Mouse (Mus musculus) midbrain, embryonic 15.5 days (tissue): ENCODE results near the gene Olfr920. TPM values are rescaled to one million over a fixed set of nuclear protein-coding genes. Genes with fewer than 3 reads are reported as not detected.

Source experiments
- ATAC-seq: fragments of 200-750 bp; cut with Nextera tagmentation; replicated peaks from 2 replicates; pipeline ENCODE4 v1.8.0; 2017; ENCODE audit warnings: moderate TSS enrichment
- H3K27ac ChIP-seq: fragments of 300-500 bp; sonication (generic); 2 replicates; pipeline ENCODE4 v1.5.1; 2015; ENCODE audit warnings: mild to moderate bottlenecking, inconsistent platforms
- H3K27me3 ChIP-seq: fragments of 300-500 bp; sonication (generic); replicated peaks from 2 replicates; pipeline ENCODE4 v1.6.1; 2015; ENCODE audit warnings: inconsistent platforms
- H3K36me3 ChIP-seq: fragments of 300-500 bp; sonication (generic); replicated peaks from 2 replicates; pipeline ENCODE4 v1.6.1; 2015; ENCODE audit warnings: inconsistent platforms
- H3K4me1 ChIP-seq: fragments of 300-500 bp; sonication (generic); 2 replicates; pipeline ENCODE4 v1.6.1; 2015; ENCODE audit warnings: inconsistent platforms
- H3K4me2 ChIP-seq: fragments of 300-500 bp; sonication (generic); 2 replicates; pipeline ENCODE4 v1.6.1; 2015; ENCODE audit warnings: inconsistent platforms, mild to moderate bottlenecking, moderate library complexity
- H3K4me3 ChIP-seq: fragments of 300-500 bp; sonication (generic); 2 replicates; pipeline ENCODE4 v1.5.1; 2015; ENCODE audit warnings: mild to moderate bottlenecking, inconsistent platforms
- H3K9ac ChIP-seq: fragments of 300-500 bp; sonication (generic); 2 replicates; pipeline ENCODE4 v1.6.1; 2015; ENCODE audit warnings: mild to moderate bottlenecking, inconsistent platforms
- H3K9me3 ChIP-seq: fragments of 300-500 bp; sonication (generic); 2 replicates; pipeline ENCODE4 v1.6.1; 2016; ENCODE audit warnings: inconsistent platforms
- WGBS: fragments of 180-500 bp; shearing (Covaris S2); methylation state at CpG from one replicate; pipeline ENCODE4 v1.1.7; 2015; ENCODE audit warnings: mixed read lengths; 5-methylcytosine and 5-hydroxymethylcytosine counted together
- polyA plus RNA-seq: library from polyadenylated mRNA; unstranded; fragments of >200 nt; fragmentation: Nextera tagmentation; extraction: Ambion mirVana; gene quantifications from 2 replicates; pipeline ENCODE4 v1.2.1, GENCODE M21; 2015

The Olfr920 gene
- polyA plus RNA-seq: not detected in 2 replicates

DNA sequence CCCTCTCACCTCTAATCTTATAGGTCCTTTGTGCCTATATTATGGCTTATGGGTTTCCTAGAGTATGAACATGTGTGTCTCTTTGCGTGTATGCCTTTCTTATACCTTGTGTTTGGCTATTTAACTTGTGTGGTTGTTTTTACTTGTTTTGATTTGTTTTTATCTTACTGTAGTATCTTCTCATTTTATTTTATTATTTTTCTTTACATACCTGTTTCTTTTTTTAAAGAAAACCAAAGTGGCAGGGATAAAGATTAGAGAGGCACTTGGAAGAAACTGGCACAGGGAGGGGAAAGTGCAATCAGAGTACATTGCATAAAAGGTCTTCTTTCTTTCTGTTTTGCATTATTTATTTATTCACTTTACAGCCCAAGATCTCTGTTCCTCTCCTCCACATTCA is at the start of gene Olfr920:
Olfr920 (plus strand) TSS at position 301 of the 400 bp plus-strand sequence.
- Histone ChIP-seq H3K27ac (no peak within 1 kb of the TSS), H3K4me3 (no peak within 1 kb of the TSS), H3K27me3 (no peaks in the 10 kb centered on the region), H3K9ac (no peak within 1 kb of the TSS), H3K36me3 (no peaks in the 10 kb centered on the region), H3K4me1 (no peaks in the 10 kb centered on the region), H3K4me2 (no peak within 1 kb of the TSS), H3K9me3 (no peaks in the 10 kb centered on the region)
- no peak for ATAC-seq
- WGBS: 96% methylated on average over 1 of the region's 1 CpGs

GRCm38 (mm10) chr9:38718102-38718501 is 34.0 kb upstream of the Olfr920 start, which contains the start of gene Vwa5a:
Vwa5a (plus strand) TSS chr9:38718268.
- Histone ChIP-seq H3K36me3 (no peaks in the 10 kb centered on the region), H3K4me3 (peak within 1 kb of the TSS; percentile 35), H3K27me3 (no peaks in the 10 kb centered on the region), H3K9ac (peak within 1 kb of the TSS; percentile 14; the same call in 1 of the 2 replicates), H3K4me1 (no peaks in the 10 kb centered on the region), H3K4me2 (peak within 1 kb of the TSS; percentile 40), H3K9me3 (no peaks in the 10 kb centered on the region), H3K27ac (no peak within 1 kb of the TSS)
- ATAC-seq: no peak
- 0% methylated on average over 4 of the region's 4 CpGs for WGBS

GRCm38 (mm10) chr9:38718927-38719441 is 33.1 kb upstream of the Olfr920 start:
- no peaks in the 10 kb centered on the region for H3K36me3 ChIP-seq
- H3K27ac ChIP-seq: no peak overlapping the region
- WGBS: 2% methylated on average over 3 of the region's 3 CpGs
- peak overlapping the region; percentile 40 for H3K4me2 ChIP-seq
- H3K4me3 ChIP-seq: peak overlapping the region; percentile 35
- no peak overlapping the region for H3K9ac ChIP-seq
- no peaks in the 10 kb centered on the region for H3K27me3 ChIP-seq
- no peaks in the 10 kb centered on the region for H3K9me3 ChIP-seq
- H3K4me1 ChIP-seq: no peaks in the 10 kb centered on the region
- ATAC-seq: no peak

- ATAC-seq: no peak
- WGBS: 97% methylated on average over 1 of the region's 1 CpGs
- no peaks in the 10 kb centered on the region for H3K9me3 ChIP-seq
- no peak overlapping the region for H3K27ac ChIP-seq
- H3K4me3 ChIP-seq: no peak overlapping the region
- no peak overlapping the region for H3K4me2 ChIP-seq
- H3K36me3 ChIP-seq: no peaks in the 10 kb centered on the region
- H3K27me3 ChIP-seq: no peaks in the 10 kb centered on the region
- H3K4me1 ChIP-seq: no peaks in the 10 kb centered on the region
- H3K9ac ChIP-seq: no peak overlapping the region
Measured at GRCm38 (mm10) chr9:38724044-38724443, 28.1 kb upstream of the Olfr920 start.

GRCm38 (mm10) chr9:38728218-38728617 is 23.9 kb upstream of the Olfr920 start:
- no peak for ATAC-seq
- no peak overlapping the region for H3K27ac ChIP-seq
- H3K36me3 ChIP-seq: no peaks in the 10 kb centered on the region
- H3K9ac ChIP-seq: no peak overlapping the region
- H3K4me2 ChIP-seq: no peak overlapping the region
- 79% methylated on average over 3 of the region's 3 CpGs for WGBS
- no peak overlapping the region for H3K4me3 ChIP-seq
- H3K9me3 ChIP-seq: no peaks in the 10 kb centered on the region
- no peaks in the 10 kb centered on the region for H3K27me3 ChIP-seq
- H3K4me1 ChIP-seq: no peaks in the 10 kb centered on the region

- no peak for ATAC-seq
- no peak overlapping the region for H3K4me2 ChIP-seq
- no peak overlapping the region for H3K9ac ChIP-seq
- H3K27me3 ChIP-seq: no peaks in the 10 kb centered on the region
- no peaks in the 10 kb centered on the region for H3K4me1 ChIP-seq
- no peak overlapping the region for H3K27ac ChIP-seq
- no peaks in the 10 kb centered on the region for H3K36me3 ChIP-seq
- H3K9me3 ChIP-seq: no peaks in the 10 kb centered on the region
- 88% methylated on average over 1 of the region's 1 CpGs for WGBS
- H3K4me3 ChIP-seq: no peak overlapping the region
Measured at GRCm38 (mm10) chr9:38741408-38741807, 10.7 kb upstream of the Olfr920 start.

DNA sequence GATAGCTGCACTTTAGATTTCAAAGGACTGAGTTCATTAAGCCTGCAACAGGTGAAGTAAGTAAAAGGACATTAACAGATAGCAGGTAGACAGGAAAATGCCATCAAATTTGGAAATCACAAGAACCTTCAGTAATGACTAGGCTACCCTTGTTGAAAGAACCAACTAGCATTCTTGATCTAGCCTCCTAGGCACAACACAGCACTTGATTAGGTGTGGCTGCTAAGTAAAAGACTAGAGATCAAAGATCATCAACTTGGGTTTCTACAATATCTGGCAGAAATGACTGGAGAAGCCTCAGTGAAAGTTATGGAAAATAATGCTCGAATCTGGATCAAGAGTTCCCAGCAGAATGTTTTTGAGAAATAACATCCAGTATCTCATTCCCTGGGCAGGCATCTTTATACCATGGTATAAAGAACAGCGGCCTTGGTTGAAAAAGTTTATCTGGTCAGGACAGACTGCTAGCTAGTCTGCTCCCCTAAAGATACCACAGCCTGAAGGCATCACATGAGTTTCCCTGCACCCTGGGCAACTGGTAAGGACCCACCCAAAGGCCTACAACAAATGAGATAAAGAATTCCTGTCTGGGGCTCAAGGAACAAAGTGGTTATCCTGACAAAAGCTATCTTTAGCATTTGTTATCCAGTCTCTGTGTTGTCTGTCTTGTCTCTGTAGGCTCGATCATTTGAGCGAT is 7.3 kb upstream of the Olfr920 start:
- no peak for ATAC-seq
- 92% methylated on average over 4 of the region's 4 CpGs for WGBS

GRCm38 (mm10) chr9:38772768-38773167 is 20.7 kb downstream of the Olfr920 start, which contains the start of gene Olfr921:
Olfr921 (plus strand) TSS chr9:38773068.
- ATAC-seq: no peak
- Histone ChIP-seq H3K4me3 (no peak within 1 kb of the TSS), H3K9me3 (no peaks in the 10 kb centered on the region), H3K4me2 (no peak within 1 kb of the TSS), H3K9ac (no peak within 1 kb of the TSS), H3K27me3 (no peaks in the 10 kb centered on the region), H3K36me3 (no peaks in the 10 kb centered on the region), H3K4me1 (no peaks in the 10 kb centered on the region), H3K27ac (no peak within 1 kb of the TSS)

More for the DNA sequence above, 7.3 kb upstream of the Olfr920 start:
- no peak overlapping the region for H3K4me3 ChIP-seq
- H3K9ac ChIP-seq: no peak overlapping the region
- H3K4me1 ChIP-seq: no peaks in the 10 kb centered on the region
- no peaks in the 10 kb centered on the region for H3K27me3 ChIP-seq
- no peaks in the 10 kb centered on the region for H3K9me3 ChIP-seq
- no peaks in the 10 kb centered on the region for H3K36me3 ChIP-seq
- no peak overlapping the region for H3K4me2 ChIP-seq
- H3K27ac ChIP-seq: no peak overlapping the region

- Histone ChIP-seq H3K4me1 (no peaks in the 10 kb centered on the region), H3K36me3 (no peaks in the 10 kb centered on the region), H3K9me3 (no peaks in the 10 kb centered on the region), H3K4me3 (no peak overlapping the region), H3K27ac (no peak overlapping the region), H3K9ac (no peak overlapping the region), H3K27me3 (no peaks in the 10 kb centered on the region), H3K4me2 (no peak overlapping the region)
- WGBS: 86% methylated on average over 2 of the region's 2 CpGs
- no peak for ATAC-seq
Measured at GRCm38 (mm10) chr9:38792689-38793088, 40.6 kb downstream of the Olfr920 start.

- H3K27me3 ChIP-seq: no peaks in the 10 kb centered on the region
- H3K36me3 ChIP-seq: no peaks in the 10 kb centered on the region
- no peak overlapping the region for H3K4me2 ChIP-seq
- H3K4me1 ChIP-seq: no peaks in the 10 kb centered on the region
- H3K9ac ChIP-seq: no peak overlapping the region
- ATAC-seq: no peak
- no peak overlapping the region for H3K27ac ChIP-seq
- no peak overlapping the region for H3K4me3 ChIP-seq
- H3K9me3 ChIP-seq: no peaks in the 10 kb centered on the region
Measured at GRCm38 (mm10) chr9:38805696-38806095, 53.6 kb downstream of the Olfr920 start.

Other genes with a start within 250 kb of the Olfr920 start
- gene Olfr911-ps1, start 230.7 kb upstream of the Olfr920 start, polyA plus RNA-seq: not detected in 2 replicates
- gene Olfr910, start 214.4 kb upstream of the Olfr920 start, polyA plus RNA-seq: not detected in 2 replicates
- not detected in 2 replicates for gene Olfr912, start 172.1 kb upstream of the Olfr920 start, polyA plus RNA-seq
- not detected in 2 replicates for gene Olfr913, start 159.5 kb upstream of the Olfr920 start, polyA plus RNA-seq
- not detected in 2 replicates for gene Olfr914, start 147.2 kb upstream of the Olfr920 start, polyA plus RNA-seq
- gene Olfr916, start 92.4 kb upstream of the Olfr920 start, polyA plus RNA-seq: not detected in 2 replicates
- gene Olfr917, start 86.5 kb upstream of the Olfr920 start, polyA plus RNA-seq: not detected in 2 replicates
- gene Olfr918, start 77.7 kb upstream of the Olfr920 start, polyA plus RNA-seq: not detected in 2 replicates
- gene Olfr919, start 48.6 kb upstream of the Olfr920 start, polyA plus RNA-seq: not detected in 2 replicates
- gene Vwa5a, start 34.0 kb upstream of the Olfr920 start, polyA plus RNA-seq: 6.6 and 7.1 TPM in 2 replicates
- gene Olfr921, start 20.8 kb downstream of the Olfr920 start, polyA plus RNA-seq: not detected in 2 replicates
- gene Olfr922, start 62.3 kb downstream of the Olfr920 start, polyA plus RNA-seq: not detected in 2 replicates
- gene Olfr923, start 74.2 kb downstream of the Olfr920 start, polyA plus RNA-seq: not detected in 2 replicates
- not detected in 2 replicates for gene Olfr924, start 92.2 kb downstream of the Olfr920 start, polyA plus RNA-seq
- not detected in 2 replicates for gene Olfr26, start 102.8 kb downstream of the Olfr920 start, polyA plus RNA-seq
- not detected in 2 replicates for gene Olfr926, start 124.8 kb downstream of the Olfr920 start, polyA plus RNA-seq
- gene Olfr930, start 177.5 kb downstream of the Olfr920 start, polyA plus RNA-seq: not detected in 2 replicates
- gene Olfr933, start 220.0 kb downstream of the Olfr920 start, polyA plus RNA-seq: not detected in 2 replicates
- not detected in 2 replicates for gene Olfr934, start 236.0 kb downstream of the Olfr920 start, polyA plus RNA-seq
- not detected in 2 replicates for gene Olfr935, start 247.4 kb downstream of the Olfr920 start, polyA plus RNA-seq